Mouse (Mus musculus) CD4-positive, CD25-positive, alpha-beta regulatory T cell, adult 4 months (primary cell): ENCODE data around the gene Ldha. TPM values are rescaled to one million over a fixed set of nuclear protein-coding genes. Genes with fewer than 3 reads are reported as not detected.
"Not testable (repeated sequence)": the region's sequence is repeated elsewhere in the genome, so short reads cannot be mapped to it uniquely, and the experiment has no call there.

Experiments used
- ATAC-seq: one replicate; pipeline ENCODE4 v1.8.0; 2017
- polyA plus RNA-seq, 2 experiments: library from polyadenylated mRNA; unstranded; fragments of 100-300 nt; shearing (Covaris generic); gene quantifications; one replicate each; pipeline ENCODE4 v1.2.1; 2017

Ldha gene
- 100 to 1,000 TPM; 817 to 958 TPM for polyA plus RNA-seq

DNA sequence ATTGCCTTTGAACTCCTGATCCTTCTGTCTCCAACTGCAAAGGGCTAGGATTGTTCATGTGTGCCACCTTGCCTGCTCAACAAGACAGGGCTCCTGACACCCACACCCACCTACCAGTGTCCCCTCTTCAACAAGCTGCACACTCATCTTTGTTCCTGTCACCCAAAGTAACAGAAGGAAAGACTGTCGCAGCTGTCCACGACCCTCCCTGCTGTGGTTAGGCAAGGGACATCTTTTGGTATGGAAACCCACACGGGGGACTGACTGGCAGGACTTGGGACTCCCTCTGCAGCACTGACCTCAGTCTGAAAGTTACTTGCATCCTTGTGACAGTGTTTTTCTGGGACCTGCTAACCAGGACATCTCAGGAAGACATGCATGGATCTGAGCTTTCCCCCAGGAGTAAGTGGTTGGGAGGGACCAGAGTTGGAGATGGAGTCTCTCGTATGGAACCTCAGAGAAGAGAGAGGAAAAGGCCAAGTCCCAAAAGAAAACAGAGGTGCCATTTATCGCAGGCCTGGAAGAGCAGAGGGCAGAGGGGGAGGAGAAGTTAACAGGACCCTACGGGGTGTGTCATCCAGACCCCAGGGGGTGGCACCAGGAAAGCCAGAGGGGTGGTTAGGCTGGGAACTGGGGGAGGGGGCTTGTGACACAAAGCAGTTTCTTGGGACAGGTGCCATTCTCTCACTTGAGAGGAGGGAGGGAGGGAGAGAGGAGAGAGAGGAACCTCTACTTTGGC is at the start of gene Ldha:
Gene Ldha, plus strand, starts transcription at position 689 of the 739 bp plus-strand sequence.
- no peak for ATAC-seq

DNA sequence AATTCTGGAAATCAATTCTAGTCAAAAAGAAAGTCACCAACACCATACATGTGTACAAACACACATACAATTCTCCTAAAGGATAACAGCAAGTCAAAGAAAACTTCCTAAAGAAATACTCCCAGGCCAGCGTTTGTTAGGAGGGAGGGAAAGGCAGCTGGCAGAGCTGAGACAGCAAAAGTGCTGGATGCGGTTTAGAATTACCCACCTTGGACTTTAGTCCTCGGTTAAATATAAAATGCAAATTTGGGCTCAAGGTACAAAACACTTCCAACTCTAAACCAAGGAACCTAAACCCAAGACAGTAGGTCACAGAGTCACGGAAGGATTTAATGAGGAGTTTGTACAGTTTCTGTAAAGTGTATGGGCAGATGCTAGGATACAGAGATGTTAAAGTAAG is 47.4 kb upstream of the Ldha start:
- no peak for ATAC-seq

DNA sequence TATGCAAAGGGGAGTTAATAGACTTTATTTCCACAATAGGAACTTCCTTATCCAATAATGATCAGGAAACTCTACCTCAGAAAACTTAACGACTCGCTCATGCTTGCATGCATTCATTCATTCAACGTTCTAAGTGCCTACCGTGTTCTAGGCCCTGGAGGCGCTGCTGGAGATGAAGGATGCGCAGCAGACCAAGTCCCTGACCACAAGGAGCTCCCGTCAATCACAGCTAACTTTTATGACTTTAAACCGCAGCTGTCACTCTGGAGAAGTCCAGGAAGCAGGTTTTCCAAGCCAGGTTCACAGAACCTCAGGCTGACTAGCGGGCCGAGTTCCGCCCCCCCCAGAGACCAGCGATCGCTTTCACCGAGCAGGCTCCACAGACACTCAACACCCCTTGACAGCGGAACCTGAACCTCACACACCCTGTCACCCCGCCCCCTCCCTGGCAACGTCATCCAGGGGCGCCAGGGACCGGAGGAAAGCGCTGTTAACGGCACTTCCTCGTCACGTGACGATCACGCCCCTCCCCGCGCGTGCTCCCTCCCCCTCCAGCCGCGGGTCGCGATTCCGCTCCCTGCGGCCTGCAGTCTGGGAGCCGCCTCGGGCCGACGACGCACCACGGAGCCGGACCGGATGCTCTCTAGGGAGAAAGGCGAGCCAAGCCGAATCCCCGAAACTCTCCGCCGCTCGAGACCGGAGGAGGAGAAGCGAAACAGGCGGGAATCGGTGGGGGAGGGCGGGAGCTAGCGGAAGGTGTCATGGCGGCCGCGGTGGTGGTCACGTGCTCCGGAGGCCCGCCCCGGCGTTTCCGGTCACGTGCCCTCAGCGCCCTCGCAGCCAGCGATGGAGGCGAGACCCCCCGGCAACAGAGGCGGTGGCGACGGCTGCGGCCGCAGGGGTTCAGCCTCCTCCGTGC is 45.7 kb upstream of the Ldha start, which contains the start of the genes Hps5 and Gtf2h1:
Gene Hps5, minus strand, starts transcription at position 778 of the 919 bp plus-strand sequence.
Gene Gtf2h1, plus strand, starts transcription at position 817 of the 919 bp plus-strand sequence.
- ATAC-seq, result peak; percentile 92

DNA sequence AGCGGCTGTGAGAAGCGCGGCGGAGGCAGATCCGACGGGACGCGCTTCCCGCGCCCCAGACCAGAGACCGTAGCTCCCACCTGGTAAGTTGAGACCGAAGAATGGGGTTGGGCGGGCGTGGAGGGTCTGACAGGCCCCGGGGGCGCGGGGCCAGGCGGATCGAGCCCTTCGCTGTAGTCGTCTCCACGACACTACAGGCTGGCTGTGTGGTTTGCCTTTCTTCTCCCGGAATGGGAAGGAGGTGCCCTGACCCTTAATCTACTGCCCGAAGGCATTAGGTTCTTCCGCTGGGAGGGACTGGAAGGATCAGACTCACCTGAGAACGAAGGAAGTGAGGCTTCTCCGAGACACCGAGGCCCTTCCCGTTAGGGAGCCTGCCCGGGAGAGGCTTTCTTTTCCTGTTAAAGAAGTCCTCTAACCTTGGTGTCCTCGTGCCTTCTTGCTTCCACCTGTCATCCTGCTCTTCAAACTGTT is 45.0 kb upstream of the Ldha start:
- ATAC-seq, result peak; percentile 1

DNA sequence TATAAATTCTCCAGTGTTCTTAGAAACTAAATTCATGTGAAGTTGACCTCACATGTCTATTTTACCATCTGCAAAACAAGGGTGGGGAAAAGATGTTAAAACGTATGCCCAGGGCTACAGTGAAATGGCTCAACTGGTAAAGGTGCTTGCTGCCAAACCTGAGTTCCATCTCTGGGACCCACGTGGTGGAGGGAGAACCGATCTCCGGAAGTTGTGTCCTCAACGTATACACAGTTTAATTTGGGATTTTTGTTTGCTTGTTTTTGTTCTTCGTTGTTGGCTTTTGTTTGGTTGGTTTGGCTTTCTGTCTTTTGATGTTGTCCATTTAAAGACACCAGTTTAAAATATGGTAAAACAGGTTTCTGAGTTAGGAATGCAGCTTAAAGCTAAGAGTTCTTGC is 44.5 kb upstream of the Ldha start:
- ATAC-seq, result no peak

DNA sequence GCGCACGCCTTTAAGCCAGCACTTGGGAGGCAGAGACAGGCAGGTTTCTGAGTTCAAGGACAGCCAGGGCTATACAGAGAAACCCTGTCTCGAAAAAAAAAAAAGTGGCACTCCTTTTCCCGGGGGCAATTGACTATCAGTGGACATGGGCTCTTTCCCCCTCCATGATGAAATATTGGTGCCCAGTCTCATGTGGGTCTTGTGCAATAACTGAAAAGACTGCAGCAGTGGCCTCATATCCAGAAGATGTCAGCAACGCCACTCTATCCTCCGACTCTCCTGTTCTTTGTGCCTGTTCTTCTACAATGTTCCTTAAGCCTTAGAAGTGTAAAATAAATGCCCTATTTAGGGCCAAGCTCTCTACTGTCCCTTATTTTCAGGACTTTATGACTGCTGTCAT is 30.9 kb upstream of the Ldha start:
- ATAC-seq, result no peak

DNA sequence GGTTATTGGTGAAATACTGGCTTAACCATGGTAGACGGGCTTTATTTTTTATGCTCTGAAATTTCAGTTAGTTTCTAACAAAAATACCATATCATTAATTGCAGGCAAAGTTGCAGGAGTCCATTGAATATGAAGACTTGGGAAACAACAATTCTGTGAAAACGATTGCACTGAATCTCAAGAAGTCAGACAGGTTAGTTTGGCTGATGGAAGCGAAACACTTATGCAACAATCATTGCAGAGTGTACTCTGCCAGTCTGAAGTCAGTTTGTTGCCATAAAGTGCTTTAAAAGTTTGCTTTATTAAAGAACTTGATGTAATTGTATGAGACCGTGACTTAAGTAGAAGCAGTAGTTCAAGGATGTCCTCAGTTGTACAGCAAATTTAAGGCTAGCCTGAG is 27.3 kb upstream of the Ldha start:
- ATAC-seq, result no peak

DNA sequence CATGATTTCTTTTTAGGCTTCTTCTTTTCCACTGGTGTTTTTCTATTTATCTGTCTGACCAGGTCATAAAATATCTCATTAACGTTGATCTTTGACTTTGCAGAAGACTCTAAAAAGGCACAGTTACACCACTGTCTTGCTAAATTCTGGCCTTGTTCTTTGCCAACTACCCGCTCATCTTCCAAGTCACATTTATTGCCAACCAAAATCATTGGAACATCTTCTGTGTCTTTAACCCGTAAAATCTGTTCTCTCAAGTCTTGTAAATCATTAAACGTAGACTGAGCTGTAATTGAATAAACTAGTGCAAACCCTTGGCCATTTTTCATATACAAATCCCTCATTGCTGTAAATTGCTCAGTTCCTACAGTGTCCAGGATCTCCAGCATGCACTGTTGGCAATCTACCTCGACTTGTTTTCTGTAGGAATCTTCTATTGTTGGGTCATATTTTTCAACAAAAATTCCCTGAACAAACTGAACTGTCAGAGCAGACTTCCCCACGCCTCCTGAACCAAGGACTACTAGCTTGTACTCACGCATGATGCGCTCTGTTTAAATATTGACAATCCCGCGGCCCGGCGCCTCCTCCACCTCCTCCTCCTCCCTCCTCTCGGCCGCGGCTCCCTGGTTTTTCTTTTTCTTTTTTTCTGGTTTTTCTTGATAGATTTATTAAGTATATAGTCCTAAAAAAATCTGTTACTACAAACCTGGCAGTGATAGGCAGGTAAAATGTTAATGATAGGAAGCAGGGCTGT is 20.2 kb upstream of the Ldha start:
- ATAC-seq, result not testable (repeated sequence)

DNA sequence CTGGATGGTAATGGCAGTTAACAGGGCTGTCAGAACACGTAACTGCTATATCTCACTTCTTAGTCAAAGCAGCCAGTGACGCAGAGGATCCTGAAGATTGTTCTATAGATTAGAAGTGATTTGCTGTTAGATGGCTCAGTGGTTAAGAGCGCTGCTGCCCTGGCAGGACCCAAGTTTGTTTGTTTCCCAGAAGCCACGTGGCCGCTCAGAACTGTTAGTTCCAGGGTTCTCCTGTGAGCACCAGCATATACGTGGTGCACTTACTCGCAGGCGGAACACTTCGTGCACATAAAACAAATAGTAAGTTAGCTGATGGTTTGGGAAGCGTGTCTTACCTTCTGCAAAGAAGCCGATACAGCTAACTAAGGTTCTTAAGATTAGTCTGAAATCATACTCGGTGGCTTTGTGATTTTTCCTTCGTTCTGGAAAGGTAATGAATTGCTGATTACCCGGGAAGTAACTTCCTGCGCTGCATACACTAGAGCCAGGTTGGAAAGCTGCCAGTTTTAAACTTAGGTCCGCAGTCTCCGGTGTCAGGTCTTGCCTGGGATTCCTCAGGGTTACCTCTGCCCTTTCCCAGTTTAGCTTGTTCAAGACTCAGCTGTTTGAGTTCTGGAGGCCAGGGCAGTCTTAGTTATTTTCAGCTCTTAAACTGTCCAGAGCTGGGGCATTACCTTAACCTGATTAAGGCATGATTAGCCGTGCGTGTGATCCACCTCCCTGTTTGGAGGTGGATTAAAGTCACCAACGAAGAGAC is 14.1 kb upstream of the Ldha start:
- ATAC-seq, result no peak

DNA sequence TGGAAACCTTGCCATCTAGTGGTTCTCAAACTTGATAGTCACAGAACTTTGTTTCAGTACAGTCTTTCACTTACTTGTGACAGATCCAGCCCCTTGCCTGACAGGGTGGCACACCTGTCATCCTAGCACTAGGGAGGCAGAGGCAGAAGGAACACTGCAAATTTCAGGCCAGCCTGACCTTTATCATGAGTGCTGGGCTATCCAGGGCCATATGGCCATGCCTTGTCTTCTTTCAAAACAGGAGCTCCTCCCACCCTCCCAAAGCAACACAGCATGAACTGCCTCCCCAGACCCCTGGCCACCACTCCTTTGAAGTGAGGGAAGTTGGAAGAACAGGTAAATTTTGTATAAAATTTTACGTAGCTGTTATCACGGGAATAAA is 13.5 kb upstream of the Ldha start:
- ATAC-seq, result no peak

DNA sequence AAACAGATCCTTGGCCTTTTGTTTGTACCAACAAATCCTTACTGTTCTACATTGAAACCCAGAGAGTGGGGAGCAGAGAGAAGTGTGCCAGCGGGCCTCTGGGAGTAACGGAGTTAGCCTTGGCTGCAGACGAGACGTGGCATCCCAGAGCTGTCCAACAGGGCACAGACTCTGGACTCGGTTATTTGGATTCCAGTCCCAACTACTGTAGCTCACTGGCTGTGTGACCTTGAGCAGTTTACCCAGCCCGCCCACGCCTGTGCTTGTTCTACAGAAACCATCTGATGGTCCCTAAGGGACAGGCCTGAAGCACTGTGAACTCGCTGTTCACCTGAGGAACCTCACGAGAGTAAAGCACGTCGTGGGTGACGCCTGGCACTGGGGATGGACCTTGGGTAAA is 11.4 kb upstream of the Ldha start:
- no peak for ATAC-seq

DNA sequence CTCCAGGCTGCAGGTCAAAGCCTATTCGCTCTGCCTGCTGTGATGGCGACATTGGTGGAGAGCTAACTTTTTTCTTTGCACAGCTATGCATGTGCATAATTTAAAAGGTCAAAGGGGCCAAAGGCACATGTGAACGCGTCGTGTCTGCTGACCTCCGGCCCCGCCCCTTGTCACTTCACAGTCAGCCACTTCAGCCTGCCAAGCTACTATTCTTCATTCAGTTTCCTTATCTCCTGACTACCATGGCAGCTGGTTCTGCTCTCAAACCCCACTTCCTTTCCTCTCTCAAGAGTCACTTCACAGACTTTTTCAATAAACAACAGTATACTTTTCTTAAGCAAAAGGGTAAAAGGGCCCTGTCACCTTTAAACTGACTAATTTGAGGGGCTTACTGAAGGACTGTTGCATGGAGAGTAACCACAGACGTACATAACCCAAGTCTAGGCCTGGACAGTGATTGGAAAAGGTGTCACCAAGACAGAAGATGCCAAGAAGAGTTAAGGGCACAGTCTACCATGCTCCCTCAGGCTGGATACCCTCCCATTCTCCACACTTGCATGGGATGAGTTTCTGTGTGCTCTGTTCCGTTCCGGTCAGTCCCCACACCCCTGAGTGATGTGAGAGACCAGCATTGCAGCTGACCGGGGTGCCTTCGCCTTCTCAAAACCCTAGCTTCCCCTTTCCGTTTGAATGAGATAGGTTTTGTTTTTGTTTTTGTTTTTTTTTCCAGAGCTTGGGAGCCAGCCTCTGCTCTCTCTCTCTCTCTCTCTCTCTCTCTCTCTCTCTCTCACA is 10.3 kb upstream of the Ldha start:
- ATAC-seq, result peak; percentile 52

DNA sequence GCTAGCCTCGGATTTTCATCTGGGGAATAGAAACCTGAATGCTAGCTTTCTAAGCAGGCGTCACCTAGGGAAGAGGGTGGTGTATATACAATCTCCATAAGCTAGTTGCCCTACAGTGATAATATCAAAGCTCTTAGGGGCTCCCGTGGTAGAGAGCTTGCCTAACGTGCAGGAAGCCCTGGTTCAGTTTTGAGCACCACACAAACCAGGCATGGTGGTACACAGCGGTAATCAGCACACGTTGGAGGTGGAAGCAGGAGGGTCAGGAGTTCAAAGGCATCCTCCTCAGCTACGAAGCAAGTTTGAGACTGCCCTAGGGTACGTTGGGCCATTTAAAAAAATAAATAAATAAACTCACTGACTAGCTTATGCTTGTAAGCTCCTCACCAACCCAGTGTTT is 9.6 kb upstream of the Ldha start:
- no peak for ATAC-seq

DNA sequence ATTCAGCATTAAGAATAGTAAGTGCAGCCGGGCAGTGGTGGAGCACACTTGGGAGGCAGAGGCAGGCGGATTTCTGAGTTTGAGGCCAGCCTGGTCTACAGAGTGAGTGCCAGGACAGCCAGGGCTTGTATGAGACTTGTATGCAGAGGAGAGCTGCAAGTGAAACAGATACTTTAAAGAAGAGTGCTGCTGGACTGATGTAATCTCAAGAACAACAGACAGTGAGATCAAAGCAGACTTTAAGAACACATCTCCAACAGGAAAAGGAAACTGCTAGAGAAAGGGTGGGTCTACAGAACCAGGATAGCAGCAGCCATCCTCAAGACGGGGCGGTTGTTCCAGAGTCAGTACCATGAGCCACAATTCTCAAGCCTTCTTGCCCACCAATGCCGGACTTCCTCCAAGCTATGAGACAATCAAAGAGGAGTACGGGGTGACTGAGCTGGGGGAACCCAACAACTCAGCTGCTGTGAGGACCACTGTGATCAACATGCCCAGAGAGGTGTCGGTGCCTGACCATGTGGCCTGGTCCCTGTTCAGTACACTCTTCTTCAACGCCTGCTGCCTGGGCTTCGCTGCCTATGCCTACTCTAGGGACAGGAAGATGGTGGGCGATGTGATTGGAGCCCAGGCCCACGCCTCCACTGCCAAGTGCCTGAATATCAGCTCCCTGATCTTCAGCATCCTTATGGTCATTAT is 9.0 kb upstream of the Ldha start:
- peak; percentile 62 for ATAC-seq

DNA sequence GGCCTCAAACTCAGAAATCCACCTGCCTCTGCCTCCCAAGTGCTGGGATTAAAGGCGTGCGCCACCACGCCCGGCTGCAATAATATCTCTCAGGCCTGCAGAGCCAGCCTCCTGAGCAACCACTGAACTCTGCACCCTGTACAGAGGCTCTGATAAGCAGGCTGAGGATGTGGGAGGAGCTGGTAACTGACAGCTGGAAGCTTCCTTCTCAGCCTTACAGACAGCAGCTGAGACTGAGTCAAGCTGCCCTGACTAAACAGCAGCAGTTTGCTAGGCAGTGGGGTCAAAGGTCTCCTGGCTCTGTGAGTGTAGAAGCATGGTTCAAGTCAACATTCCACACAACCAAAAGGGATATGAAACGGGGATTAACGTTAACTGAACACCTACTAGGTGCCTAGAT is 8.0 kb upstream of the Ldha start:
- ATAC-seq, result peak; percentile 86

DNA sequence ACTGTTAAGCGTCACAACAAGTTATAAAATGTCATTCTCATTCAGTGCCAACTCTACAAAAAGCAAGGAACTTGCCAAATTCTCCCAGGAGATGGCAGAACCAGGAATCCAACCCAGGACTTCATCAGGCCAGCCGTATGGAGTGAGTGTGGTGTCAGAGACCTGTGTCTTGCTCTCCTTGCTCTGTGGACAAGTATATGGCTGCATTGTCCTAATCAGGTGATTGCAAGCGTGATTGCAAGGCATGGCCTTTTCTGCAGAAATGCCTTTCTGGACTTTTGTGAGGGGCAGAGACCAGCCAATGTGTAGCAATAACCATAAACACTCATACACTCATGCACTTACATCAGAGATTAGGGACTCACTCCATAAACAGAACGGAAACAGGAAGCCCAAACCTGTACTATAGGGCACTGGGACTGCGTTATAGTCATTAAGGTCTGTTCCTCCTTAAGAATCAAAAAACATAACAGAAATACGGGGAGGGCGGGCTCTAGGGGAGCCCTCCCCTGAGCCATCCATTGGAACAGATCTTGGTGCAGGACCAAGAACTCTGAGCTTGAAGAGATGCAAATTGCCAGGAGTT is 7.5 kb upstream of the Ldha start:
- no peak for ATAC-seq

DNA sequence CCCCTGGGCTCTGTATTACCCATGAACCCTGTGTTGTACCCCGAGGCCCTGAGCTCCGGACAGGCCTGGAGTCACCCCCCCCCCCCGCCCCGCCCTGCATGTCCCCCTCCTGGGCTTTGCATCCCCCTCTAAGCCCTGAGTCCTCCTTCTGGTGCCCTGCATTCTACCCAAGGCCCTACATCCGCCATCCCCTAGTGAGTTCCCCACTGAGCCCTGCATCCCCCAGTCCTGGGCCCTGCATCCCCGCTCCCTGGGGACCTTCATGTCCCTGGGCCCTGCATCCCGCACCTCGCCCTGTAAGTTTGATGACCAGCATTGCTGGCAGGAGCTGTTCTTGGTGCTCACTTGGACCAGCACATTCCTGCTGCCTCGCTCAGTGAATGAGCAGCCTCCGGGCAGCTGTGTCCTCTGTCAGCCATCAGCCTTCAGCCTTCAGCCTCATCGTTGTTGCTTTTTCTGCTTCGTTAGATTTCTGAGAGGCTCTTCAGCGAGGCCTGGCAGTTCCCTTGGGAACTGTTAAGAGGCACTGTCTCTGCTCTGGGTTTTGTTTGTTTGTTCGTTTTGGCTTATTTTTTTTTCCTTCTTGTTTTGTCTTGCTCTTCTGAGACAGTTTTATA is 6.2 kb upstream of the Ldha start:
- no peak for ATAC-seq

DNA sequence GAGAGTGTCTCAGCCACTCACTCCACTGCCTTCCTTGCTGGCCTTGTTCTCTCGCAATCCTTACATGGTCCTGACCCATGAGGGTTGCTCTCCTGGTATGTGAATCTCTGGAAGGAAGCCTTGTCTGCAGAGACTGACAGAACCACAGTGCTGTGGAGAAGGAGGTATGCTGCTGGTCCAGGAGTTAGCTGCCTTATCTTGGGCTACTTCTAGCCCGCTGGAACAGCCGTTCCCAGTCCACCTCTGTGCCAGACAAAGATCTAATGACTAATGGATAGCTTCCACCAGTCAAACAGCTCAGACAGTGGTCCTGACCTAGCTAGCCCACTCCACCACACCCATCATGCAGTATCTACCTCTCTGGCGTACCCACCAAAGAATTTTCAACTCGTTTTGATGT is 4.9 kb upstream of the Ldha start:
- ATAC-seq, result no peak

DNA sequence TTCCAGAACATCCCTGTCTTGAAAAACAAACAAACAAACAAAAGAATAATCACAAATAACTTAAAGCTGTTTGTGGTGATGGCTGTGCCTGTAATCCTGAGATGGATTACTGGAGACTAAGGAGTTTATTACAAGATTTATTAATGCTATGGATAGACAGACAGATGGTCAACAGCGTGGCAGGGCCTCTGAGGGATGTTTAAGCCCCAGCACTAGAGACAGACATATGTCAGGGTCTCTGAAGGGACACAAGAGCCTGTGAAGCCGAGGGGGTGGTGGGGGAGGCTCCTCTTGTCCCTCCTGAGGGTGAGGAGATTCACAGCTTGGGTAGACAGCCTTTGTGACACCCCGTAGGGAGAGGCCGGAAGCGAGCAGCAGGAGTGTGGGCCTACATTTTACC is 4.2 kb upstream of the Ldha start:
- ATAC-seq, result no peak
